Mouse (Mus musculus): ENCODE results near the gene Bnip2.

DNA sequence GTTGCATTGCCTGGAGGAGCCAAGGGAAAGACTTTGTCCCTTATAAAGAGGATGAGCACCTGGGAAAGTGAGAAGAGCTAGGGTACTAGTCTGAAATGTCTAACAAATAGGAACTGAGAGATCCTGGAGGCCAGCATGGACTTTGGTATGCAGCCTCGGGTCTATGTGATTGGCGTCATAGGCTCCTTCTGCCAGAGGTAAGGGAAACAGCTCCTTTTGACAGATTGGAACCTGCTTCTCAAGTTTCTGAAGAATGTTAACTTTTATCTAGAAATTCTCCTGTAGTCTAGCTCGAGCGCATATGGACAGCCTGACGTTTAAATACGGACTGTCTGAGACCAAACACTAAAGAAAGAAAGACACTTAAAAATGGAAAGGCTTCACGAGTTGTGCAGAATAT, 48.7 kb downstream of the Bnip2 start, which contains the start of gene Gcnt3:
- no peak for TF ChIP-seq ZNF384 (IDR thresholded peaks at IDR 0.05; ENCODE audit: low read depth, low read length)
- TF ChIP-seq ZC3H11A (IDR thresholded peaks at IDR 0.05; ENCODE audit: borderline replicate concordance, low read depth, low read length) = no peak
- TF ChIP-seq HCFC1 (IDR thresholded peaks at IDR 0.05; ENCODE audit: borderline replicate concordance, insufficient read depth, low read length) = no peak

Measured in ES-E14 (cell line).